Mouse (Mus musculus) adrenal gland, postnatal 14 days (tissue): ENCODE results near the gene Hook1. TPM values are rescaled to one million over a fixed set of nuclear protein-coding genes. Genes with fewer than 3 reads are reported as not detected.
"Not testable (repeated sequence)": the region's sequence is repeated elsewhere in the genome, so short reads cannot be mapped to it uniquely, and the experiment has no call there.

Experiments used
- DNase-seq: peaks from one replicate; pipeline ENCODE4 v3.0.0; 2021; ENCODE audit warnings: mixed read lengths
- long read RNA-seq, 2 experiments: library from polyadenylated mRNA; stranded (forward); transcript quantifications; one replicate each; pipeline ENCODE4 v2.0.0; 2021
- total RNA-seq: library from RNA; stranded (reverse); gene quantifications from 2 replicates; pipeline ENCODE4 v1.2.3, GENCODE M21; 2021

Gene Hook1
- 8.1 and 8.5 TPM in 2 replicates for total RNA-seq
- long read RNA-seq, experiment 1, full-length matches to known transcripts = 3 of 3 reads
- long read RNA-seq, experiment 1, partial matches to known transcripts = 0 of 3 reads
- long read RNA-seq, experiment 1, other reads (novel, unspliced or antisense) = 0 of 3 reads
- long read RNA-seq, experiment 2, full-length matches to known transcripts = 3 of 3 reads
- long read RNA-seq, experiment 2, partial matches to known transcripts = 0 of 3 reads
- long read RNA-seq, experiment 2, other reads (novel, unspliced or antisense) = 0 of 3 reads

DNA sequence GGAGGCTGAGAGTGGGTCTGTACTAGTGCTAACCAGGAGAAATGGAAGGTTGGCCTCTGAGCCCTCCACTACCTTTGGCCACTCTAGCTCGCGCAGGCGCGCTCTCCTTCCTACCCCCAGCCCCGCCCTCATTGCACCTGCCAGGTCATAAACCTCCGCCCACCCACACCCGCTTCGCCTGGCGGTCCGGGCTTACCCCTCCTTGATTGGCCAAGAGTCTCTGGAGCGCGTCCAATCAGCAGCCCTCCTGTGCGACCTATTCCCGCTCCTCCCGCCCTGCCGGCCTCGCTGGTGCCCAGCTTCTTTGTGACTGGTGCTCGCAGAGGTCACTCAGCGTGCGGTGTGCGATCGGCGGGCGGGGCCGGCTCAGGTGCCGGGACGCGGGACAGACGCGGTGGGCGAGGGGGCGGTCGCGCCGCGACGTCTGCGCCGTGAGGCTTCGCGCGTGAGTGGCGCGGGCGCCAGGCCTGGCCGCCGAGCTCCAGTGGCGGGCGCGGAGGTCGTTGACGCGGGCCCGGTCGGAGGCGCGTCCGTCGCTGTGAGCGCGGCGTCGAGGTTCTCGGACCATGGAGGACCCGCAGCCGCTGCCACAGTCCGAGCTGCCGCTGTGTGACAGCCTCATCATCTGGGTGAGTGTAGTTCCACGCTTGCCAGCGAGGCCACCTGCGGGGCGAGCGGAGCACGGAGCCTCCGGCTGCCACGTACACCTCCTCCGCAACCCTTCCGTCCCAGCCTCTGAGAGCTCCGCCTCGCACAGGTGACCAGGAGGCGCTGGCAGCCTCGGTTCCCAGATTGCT is at the start of gene Hook1:
TSS of gene Hook1 (plus strand) at position 313 of the 797 bp plus-strand sequence.
- peak; percentile 95 for DNase-seq

- no peak for DNase-seq
These were observed 49.3 kb upstream of the Hook1 start for GRCm38 (mm10) chr4:95917703-95918102.

DNA sequence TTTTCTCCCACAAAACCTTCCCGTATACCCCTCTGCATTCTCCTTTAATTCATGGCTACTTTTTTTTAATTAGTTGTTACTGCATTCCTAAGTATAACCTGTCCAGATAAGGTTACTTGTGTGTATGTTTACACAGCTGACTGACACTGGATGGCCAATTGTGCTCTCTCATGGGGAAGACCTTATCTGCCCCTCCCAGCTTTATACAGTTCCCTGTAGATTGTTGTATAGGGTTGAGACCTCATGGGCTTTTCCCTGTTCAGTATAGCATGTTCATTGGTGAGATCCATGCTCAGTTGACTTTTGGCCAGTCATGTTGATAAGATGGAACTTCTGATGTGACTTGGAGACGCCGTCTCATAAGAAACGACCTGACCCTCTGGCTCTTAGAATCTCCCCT is 46.6 kb upstream of the Hook1 start:
- DNase-seq = no peak

DNA sequence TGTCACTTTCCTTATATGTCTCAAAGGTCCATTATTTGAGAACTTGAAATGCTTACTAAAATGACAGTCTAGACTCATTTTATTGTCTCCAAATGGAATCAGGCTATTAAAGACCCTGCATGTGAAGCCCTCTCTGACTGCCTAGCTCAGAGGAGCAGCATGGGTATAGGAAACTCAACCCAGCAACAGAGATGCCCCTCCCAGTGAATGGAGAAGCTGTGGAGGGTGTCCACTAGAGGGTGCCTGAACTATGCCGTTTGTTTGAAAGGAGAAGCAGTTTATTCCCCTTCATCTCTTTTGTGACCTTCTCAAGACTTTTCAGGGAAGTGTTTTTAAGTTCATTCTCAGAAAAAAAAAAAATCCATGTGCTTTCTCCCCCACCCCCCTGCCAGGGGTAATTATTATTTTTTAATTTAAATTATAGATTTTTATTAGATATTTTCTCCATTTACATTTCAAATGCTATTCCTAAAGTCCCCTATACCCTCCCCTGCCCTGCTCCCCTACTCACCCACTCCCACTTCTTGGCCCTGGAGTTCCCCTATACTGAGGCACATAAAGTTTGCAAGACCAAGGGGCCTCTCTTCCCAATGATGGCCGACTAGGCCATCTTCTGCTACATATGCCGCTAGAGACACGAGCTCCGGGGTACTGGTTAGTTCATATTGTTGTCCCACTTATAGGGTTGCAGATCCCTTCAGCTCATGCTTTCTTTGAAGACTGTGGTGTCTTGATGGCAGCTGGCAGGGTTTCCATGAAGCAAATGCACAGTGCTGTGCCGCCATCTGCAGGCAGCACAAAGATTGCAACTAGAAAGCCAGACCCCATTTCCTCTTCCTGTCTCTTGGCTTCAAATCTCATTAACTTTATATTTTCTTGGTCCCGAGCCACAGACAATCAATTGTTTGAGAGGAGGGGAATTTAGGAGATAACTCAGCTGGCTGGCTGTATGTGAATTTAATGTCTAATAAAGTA is 42.5 kb upstream of the Hook1 start:
- peak; percentile 81 for DNase-seq

DNA sequence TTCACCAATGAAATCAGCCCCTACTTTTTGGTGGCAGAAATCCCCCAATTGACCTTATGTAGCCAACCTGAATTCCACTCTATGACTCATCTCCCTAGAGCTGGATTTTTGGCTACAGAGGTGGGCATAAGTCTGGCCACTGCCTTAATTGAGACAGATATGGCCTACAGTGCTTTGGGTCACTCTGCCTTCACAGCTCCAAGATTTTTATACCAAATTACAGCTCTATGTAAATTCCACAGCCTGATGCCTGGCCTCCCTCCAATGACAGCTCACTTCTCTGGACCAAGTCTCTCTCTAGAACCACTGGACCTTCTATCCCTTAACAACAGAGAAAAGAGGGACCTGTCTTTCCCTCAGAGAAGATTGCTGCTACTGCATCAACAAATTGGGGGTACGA is 38.2 kb upstream of the Hook1 start:
- no peak for DNase-seq

DNA sequence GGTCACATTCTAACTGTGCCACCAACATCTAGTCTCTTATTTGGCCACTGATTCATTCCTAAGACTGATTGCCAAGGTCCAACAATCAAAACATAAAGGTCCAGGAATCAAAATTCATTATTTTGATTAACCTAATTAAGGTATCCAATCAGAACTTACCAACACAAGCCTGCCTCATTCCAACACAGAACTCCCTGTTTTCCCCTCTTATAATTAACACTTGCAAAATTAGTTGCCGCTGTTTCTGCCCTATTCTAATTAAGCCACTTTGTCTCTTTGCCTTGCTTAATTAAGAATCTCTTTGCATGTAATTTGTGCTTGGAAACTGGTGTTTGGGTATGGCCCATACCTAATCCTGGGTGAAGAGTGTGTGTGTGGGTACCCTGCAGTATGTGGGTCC is 37.1 kb upstream of the Hook1 start:
- DNase-seq = no peak

DNA sequence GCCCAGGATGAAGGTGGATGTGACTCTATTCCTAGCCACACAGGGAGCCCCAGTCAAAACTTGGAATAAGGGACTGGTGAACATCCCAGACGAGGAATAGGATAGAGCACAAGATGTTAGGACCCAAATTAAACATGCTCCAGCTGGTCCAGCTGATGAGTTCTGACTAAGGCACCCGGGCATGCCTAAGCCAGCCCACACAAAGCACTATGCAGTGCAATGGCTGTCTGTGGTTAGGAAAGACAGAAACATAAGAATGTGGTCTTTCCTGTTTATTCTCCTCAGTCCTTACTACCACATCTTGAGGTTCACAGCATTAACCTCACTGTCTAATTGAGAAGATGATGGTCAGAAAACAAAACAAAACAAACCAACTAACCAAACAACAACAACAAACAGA is 35.7 kb upstream of the Hook1 start:
- no peak for DNase-seq

- DNase-seq = no peak
These were observed 33.2 kb upstream of the Hook1 start for GRCm38 (mm10) chr4:95933801-95934356.

DNA sequence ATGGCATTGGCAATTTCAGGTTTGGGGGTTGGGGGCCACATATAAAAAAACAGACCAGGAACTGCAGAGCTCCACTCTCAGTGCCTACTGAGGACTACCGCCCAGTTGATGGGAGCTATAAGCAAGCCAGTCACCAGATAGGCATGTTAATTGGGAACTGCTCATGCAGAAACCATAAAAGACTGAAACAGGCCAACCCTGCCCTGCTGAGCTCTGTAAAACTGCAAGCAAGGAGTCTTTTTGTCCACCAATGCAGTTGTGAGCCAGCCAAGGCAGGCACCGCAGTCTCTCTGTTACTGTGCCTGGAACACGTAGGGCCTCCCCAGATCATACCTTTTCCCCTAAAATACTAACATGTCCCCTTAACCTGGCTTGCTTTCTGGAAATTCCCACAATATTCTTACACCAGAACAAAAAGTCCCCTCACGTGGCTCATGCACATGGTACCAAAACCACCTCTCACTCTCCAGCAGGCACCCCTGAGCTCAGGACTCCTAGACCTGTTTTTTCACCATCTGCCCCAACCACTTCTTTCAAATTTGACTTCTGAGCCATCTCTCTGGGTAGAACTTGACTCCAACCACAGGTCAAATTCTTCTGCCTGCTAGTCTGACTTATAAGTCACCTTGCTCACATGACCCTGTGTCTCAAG is 32.5 kb upstream of the Hook1 start:
- DNase-seq = no peak

- no peak for DNase-seq
These were observed 28.3 kb upstream of the Hook1 start for GRCm38 (mm10) chr4:95938701-95939100.

- no peak for DNase-seq
These were observed 19.1 kb upstream of the Hook1 start for GRCm38 (mm10) chr4:95947896-95948295.

DNA sequence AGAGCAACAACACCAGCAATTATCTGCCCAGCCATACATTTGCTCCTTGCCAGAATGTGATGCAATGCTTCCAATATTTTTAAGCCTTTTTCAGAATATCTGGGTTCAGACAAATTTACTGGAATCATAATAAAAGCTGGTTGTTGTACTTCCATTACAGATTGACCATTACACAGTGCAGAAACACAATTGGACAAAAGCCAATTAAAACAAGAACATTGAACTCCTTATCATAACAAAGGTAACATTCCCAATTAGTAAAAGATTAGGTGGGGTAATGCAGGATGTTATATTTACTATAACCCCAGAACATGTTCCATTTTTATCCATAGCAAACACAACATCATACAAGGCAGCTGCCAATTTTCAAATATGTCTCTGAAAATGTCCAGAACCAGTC is 13.7 kb upstream of the Hook1 start:
- no peak for DNase-seq

- not testable (repeated sequence) for DNase-seq
These were observed 15.2 kb downstream of the Hook1 start for GRCm38 (mm10) chr4:95982221-95982620.

GRCm38 (mm10) chr4:96016875-96017274 is 49.8 kb downstream of the Hook1 start:
- DNase-seq = no peak

- DNase-seq = peak; percentile 5
These were observed 55.8 kb downstream of the Hook1 start for GRCm38 (mm10) chr4:96022803-96023202.

GRCm38 (mm10) chr4:96028412-96028811 is 61.4 kb downstream of the Hook1 start:
- no peak for DNase-seq

- DNase-seq = no peak
These were observed 93.1 kb downstream of the Hook1 start for GRCm38 (mm10) chr4:96060106-96060505.

DNA sequence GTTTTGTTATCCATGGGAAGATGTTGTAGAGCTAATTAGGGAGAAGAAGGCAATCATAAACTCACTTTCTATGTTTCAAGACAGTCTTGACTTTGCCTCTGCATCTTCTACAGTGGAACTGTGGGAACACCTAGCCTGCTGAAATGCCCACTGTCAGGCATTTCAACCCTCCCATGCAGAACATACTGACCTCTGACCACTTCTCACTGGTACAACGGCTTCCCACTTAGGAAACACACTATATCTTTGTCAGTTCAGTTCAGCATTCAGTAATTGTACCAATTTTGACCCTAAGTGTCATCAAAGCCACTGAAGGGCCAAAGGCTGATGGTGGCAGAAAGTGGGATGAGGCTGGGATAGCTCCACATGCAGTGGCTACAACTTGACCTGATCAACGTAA is 95.0 kb downstream of the Hook1 start:
- no peak for DNase-seq
